Mouse (Mus musculus): ENCODE measurements around the gene Cyp2b9.
A peak's percentile ranks its signal among the peaks of the same experiment; 100 is the strongest.
"Not testable (repeated sequence)": the region's sequence is repeated elsewhere in the genome, so short reads cannot be mapped to it uniquely, and the experiment has no call there.

Cyp2b9 gene

GRCm38 (mm10) chr7:26173111-26173510, at the start of gene Cyp2b9:
Cyp2b9 (plus strand) TSS chr7:26173411.
- DNase-seq (ENCODE audit: low read depth): not testable (repeated sequence)

GRCm38 (mm10) chr7:26139623-26140022, 33.6 kb upstream of the Cyp2b9 start:
- DNase-seq (ENCODE audit: low read depth): not testable (repeated sequence)

GRCm38 (mm10) chr7:26143657-26144056, 29.6 kb upstream of the Cyp2b9 start:
- DNase-seq (ENCODE audit: low read depth): not testable (repeated sequence)

- DNase-seq (ENCODE audit: low read depth): peak; percentile 40
These were observed 4.3 kb upstream of the Cyp2b9 start for GRCm38 (mm10) chr7:26168765-26169536.

GRCm38 (mm10) chr7:26201083-26201482, 27.9 kb downstream of the Cyp2b9 start:
- DNase-seq (ENCODE audit: low read depth): peak; percentile 6

- not testable (repeated sequence) for DNase-seq (ENCODE audit: low read depth)
These were observed 86.8 kb downstream of the Cyp2b9 start, which contains the start of gene Vmn1r184 for GRCm38 (mm10) chr7:26260034-26260433. Vmn1r184 (plus strand) TSS chr7:26260334.

Data from 416B (cell line).